Mouse (Mus musculus): ENCODE results near the gene Lix1. TPM values are rescaled to one million over a fixed set of nuclear protein-coding genes. Genes with fewer than 3 reads are reported as not detected.

Gene Lix1
- polyA plus RNA-seq, 1 experiment = 1.7 TPM

DNA sequence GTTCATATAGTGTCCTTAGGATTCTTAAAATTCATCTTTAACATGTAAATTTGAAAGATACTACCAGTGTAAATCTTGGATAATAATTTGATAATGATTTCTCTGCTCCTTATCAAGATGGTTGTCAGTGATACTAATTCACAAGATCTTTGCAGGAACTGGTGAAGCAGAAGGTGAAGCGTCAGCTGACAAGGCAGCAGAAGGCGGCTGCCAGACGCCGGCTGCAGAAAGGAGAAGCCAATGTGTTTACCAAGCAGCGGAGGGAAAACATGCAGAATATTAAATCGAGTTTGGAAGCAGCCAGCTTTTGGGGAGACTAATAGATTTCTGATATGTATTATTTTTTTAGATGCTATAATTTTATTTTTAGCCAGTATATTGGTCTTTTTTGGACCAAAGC, 9.2 kb upstream of the Lix1 start:
- Histone ChIP-seq H3K27ac (ENCODE audit: insufficient read depth, low read length) (no peak overlapping the region), H3K4me1 (ENCODE audit: control insufficient read depth, insufficient read depth, low read length) (0 out of 2 replicates have a peak, but pooled peaks cover 2% of the 10 kb centered on the region), H3K4me3 (ENCODE audit: insufficient read depth, low read length) (no peak overlapping the region)
- TF ChIP-seq CTCF (IDR thresholded peaks at IDR 0.05; ENCODE audit: borderline replicate concordance, insufficient read depth, low read length) (no peak), POLR2A (IDR thresholded peaks at IDR 0.05; ENCODE audit: low read depth, low read length) (no peak)

DNA sequence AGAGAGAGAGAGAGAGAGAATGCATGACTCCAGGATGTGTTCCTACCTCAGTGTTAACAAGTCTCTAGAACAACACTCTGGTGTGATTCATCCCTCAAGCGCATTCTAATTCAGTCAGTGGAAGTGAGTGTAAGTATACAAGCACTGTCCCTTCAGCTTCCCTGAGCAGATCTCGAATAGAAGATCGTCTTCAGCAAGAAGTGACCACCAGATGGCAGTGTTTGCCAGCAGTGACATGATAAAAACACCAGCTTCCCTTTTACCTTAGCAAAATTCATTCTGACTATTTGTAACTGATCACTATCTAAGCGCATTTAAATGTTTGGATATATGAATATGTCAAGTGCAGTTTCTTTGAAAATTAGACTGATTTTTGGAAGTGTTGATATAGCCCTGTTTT, 8.1 kb upstream of the Lix1 start:
- no peak overlapping the region for H3K27ac ChIP-seq (ENCODE audit: insufficient read depth, low read length)
- TF ChIP-seq CTCF (IDR thresholded peaks at IDR 0.05; ENCODE audit: borderline replicate concordance, insufficient read depth, low read length) = no peak
- no peak for TF ChIP-seq POLR2A (IDR thresholded peaks at IDR 0.05; ENCODE audit: low read depth, low read length)
- no peak overlapping the region for H3K4me3 ChIP-seq (ENCODE audit: insufficient read depth, low read length)
- peaks cover 2% of the 10 kb centered on the region; the same call in 1 of the 2 replicates for H3K4me1 ChIP-seq (ENCODE audit: control insufficient read depth, insufficient read depth, low read length)

DNA sequence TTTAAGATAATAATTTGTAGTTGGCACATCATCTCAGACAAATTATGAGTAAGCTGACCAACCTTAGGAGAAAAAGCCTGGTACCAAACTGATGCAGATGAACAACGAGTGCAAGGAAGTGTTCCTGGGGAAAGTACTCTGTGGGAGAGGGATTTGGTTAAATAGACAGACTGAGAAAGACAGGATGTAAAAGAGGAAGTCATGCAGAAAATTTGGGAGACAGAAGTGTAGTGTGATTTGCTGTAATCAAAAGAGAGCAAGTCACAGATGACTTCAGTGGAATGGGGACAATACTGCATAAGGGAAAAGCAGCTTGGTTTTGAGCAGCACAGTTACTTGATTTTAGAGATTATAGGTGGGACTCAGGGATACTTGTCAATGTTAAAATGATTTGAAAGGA, 5.6 kb upstream of the Lix1 start:
- no peak overlapping the region for H3K4me3 ChIP-seq (ENCODE audit: insufficient read depth, low read length)
- H3K27ac ChIP-seq (ENCODE audit: insufficient read depth, low read length) = no peak overlapping the region
- peaks cover 2% of the 10 kb centered on the region; the same call in 1 of the 2 replicates for H3K4me1 ChIP-seq (ENCODE audit: control insufficient read depth, insufficient read depth, low read length)
- TF ChIP-seq CTCF (IDR thresholded peaks at IDR 0.05; ENCODE audit: borderline replicate concordance, insufficient read depth, low read length) = no peak
- TF ChIP-seq POLR2A (IDR thresholded peaks at IDR 0.05; ENCODE audit: low read depth, low read length) = no peak

DNA sequence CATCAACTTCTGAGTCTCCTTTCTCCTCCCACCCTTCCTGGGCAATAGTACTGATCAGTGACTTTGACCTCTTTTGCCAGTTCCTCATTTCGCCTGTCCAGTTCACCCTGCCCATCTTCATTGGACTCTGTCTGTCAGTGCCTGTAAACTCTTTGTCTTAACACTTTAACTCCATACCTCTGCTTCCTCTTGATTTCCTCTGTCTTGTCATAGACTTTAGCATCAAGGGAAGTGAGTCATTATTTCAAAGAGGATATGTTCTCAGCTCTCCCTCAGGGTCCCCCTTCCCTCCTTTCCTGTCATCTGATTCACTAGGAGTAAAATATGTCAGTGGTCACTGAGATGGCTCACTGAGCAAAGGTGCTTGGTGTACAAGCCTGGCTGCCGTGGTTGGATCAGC, 3.8 kb upstream of the Lix1 start:
- H3K4me3 ChIP-seq (ENCODE audit: insufficient read depth, low read length) = no peak overlapping the region

DNA sequence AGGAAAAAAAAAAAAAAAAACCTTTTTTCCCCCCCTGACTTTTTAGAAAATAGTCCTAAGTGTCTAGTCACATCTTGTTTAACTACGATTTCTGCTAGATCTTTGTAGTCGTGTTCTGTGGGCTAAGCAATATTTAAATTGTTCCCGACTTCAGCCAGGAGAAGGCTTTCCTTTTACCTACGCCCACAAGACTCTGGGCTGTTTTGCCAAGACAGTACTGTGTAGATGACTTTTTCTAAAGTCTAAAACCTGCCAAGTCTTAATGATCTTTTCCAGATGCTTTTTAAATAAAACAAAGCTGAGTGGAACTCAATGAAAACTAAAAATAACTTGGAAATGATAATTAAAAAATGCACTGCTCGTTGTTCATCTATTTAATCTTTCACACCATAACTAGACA, 566 bp downstream of the Lix1 start:
- TF ChIP-seq POLR2A (IDR thresholded peaks at IDR 0.05; ENCODE audit: low read depth, low read length) (no peak), CTCF (IDR thresholded peaks at IDR 0.05; ENCODE audit: borderline replicate concordance, insufficient read depth, low read length) (no peak)
- Histone ChIP-seq H3K27ac (ENCODE audit: insufficient read depth, low read length) (no peak overlapping the region; the same call in 1 of the 2 replicates), H3K4me1 (ENCODE audit: control insufficient read depth, insufficient read depth, low read length) (no peaks in the 10 kb centered on the region; the same call in 1 of the 2 replicates), H3K4me3 (ENCODE audit: insufficient read depth, low read length) (no peak overlapping the region)

More for the DNA sequence above, 3.8 kb upstream of the Lix1 start:
- TF ChIP-seq POLR2A (IDR thresholded peaks at IDR 0.05; ENCODE audit: low read depth, low read length) = no peak
- TF ChIP-seq CTCF (IDR thresholded peaks at IDR 0.05; ENCODE audit: borderline replicate concordance, insufficient read depth, low read length) = no peak
- Histone ChIP-seq H3K4me1 (ENCODE audit: control insufficient read depth, insufficient read depth, low read length) (peaks cover 2% of the 10 kb centered on the region; the same call in 1 of the 2 replicates), H3K27ac (ENCODE audit: insufficient read depth, low read length) (no peak overlapping the region)

- no peak overlapping the region for H3K4me3 ChIP-seq (ENCODE audit: insufficient read depth, low read length)
- no peak overlapping the region for H3K27ac ChIP-seq (ENCODE audit: insufficient read depth, low read length)
- H3K4me1 ChIP-seq (ENCODE audit: control insufficient read depth, insufficient read depth, low read length) = no peaks in the 10 kb centered on the region; the same call in 1 of the 2 replicates
- TF ChIP-seq POLR2A (IDR thresholded peaks at IDR 0.05; ENCODE audit: low read depth, low read length) (no peak), CTCF (IDR thresholded peaks at IDR 0.05; ENCODE audit: borderline replicate concordance, insufficient read depth, low read length) (no peak)
Measured at GRCm38 (mm10) chr17:17403578-17404112, 1.2 kb downstream of the Lix1 start.

DNA sequence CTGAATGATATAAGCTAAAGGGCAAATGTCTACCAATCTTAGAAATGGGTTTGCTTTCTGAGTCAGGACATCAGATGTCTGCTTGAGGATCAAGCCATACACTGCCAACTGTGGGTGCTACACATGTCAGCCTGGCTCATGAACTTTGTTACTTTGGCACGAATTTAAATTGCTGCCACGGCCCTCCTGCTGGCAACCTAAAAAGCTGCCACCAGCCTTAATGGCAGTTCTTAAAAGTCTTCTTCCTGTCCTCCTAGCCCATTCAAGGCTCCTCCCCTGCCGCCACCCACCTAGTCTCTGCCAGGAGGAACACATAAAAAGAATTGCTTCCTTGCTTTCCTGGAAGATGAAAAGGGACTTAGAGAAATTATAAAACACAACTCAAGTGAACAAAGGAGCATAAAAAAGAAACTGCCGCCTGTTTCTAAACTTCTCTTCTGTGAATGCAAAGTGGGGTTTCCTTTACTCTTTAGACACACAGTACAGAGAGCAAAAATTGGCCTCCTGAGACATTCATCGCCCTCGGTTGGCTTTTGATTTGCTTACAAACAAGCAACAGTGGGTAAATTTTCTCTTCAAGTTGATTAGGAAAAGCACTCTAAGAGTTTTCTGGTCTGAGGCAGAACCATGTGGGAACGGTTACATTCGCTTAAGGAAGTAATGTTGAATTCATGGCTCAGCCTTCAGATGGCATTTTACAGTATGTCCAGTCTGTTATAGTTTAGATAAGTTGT, 2.5 kb downstream of the Lix1 start:
- Histone ChIP-seq H3K4me1 (ENCODE audit: control insufficient read depth, insufficient read depth, low read length) (no peaks in the 10 kb centered on the region; the same call in 1 of the 2 replicates), H3K4me3 (ENCODE audit: insufficient read depth, low read length) (no peak overlapping the region), H3K27ac (ENCODE audit: insufficient read depth, low read length) (no peak overlapping the region)
- TF ChIP-seq CTCF (IDR thresholded peaks at IDR 0.05; ENCODE audit: borderline replicate concordance, insufficient read depth, low read length) (no peak), POLR2A (IDR thresholded peaks at IDR 0.05; ENCODE audit: low read depth, low read length) (no peak)

DNA sequence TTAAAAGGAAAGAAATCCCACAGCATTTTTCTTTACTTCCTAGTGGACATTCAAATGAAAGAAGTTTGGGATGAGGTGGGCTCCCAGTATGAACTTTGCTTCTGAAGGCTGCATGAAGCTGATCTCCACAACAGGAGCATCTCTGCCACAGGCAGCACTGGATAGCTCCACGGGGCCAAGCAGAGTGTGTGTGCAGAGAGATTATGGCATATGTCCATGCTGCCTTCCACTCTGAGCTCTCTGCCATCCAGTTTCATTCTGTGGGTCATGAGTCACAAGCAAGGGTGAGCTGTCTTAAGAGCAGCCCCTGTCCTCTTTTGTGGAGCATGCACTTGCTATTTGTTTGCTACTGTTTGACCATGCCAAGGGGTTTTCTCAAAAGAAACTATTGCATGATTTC, 3.1 kb downstream of the Lix1 start:
- no peak overlapping the region for H3K4me3 ChIP-seq (ENCODE audit: insufficient read depth, low read length)
- no peak overlapping the region for H3K27ac ChIP-seq (ENCODE audit: insufficient read depth, low read length)
- TF ChIP-seq CTCF (IDR thresholded peaks at IDR 0.05; ENCODE audit: borderline replicate concordance, insufficient read depth, low read length) (no peak), POLR2A (IDR thresholded peaks at IDR 0.05; ENCODE audit: low read depth, low read length) (no peak)

GRCm38 (mm10) chr17:17408137-17408536, 5.7 kb downstream of the Lix1 start:
- Histone ChIP-seq H3K4me1 (ENCODE audit: control insufficient read depth, insufficient read depth, low read length) (no peaks in the 10 kb centered on the region; the same call in 1 of the 2 replicates), H3K4me3 (ENCODE audit: insufficient read depth, low read length) (no peak overlapping the region), H3K27ac (ENCODE audit: insufficient read depth, low read length) (peak overlapping the region; percentile 18; the same call in 1 of the 2 replicates)
- TF ChIP-seq POLR2A (IDR thresholded peaks at IDR 0.05; ENCODE audit: low read depth, low read length) (no peak), CTCF (IDR thresholded peaks at IDR 0.05; ENCODE audit: borderline replicate concordance, insufficient read depth, low read length) (no peak)

More for the DNA sequence above, 3.1 kb downstream of the Lix1 start:
- H3K4me1 ChIP-seq (ENCODE audit: control insufficient read depth, insufficient read depth, low read length) = no peaks in the 10 kb centered on the region; the same call in 1 of the 2 replicates

All from embryonic fibroblast, embryonic 13.5 days (primary cell).